Mouse (Mus musculus) heart, adult 2 months (tissue): ENCODE measurements at regions not wholly inside any gene's neighbourhood (a gene's known extent, or its start where the extent isn't known, plus 50 kb on each side); places are given as distances from the start of the nearest gene placed in this dataset.

Experiments used
- DNase-seq, 2 experiments: peaks; one replicate each; pipeline ENCODE4 v3.0.0; 2021
- H3K27ac ChIP-seq: fragments of 200-600 bp; 2 replicates; pipeline ENCODE4 v1.8.1; 2022
- H3K27me3 ChIP-seq: fragments of 200-500 bp; 2 replicates; pipeline ENCODE4 v1.6.1; 2012; ENCODE audit warnings: mild to moderate bottlenecking, low read length, inconsistent platforms, mixed read lengths; ENCODE audit not compliant: control insufficient read depth, insufficient read depth
- H3K36me3 ChIP-seq: fragments of 200-500 bp; 2 replicates; pipeline ENCODE4 v1.6.1; 2012; ENCODE audit warnings: low read length, inconsistent platforms; ENCODE audit not compliant: control insufficient read depth, insufficient read depth
- H3K4me1 ChIP-seq: fragments of 200-500 bp; 2 replicates; pipeline ENCODE4 v1.6.1; 2011; ENCODE audit warnings: low read length; ENCODE audit not compliant: control insufficient read depth, insufficient read depth
- H3K4me3 ChIP-seq: fragments of 200-600 bp; 2 replicates; pipeline ENCODE4 v1.8.1; 2022
- H3K79me2 ChIP-seq: fragments of 200-500 bp; replicated peaks from 2 replicates; pipeline ENCODE4 v1.6.1; 2012; ENCODE audit warnings: mild to moderate bottlenecking, inconsistent platforms, low read length, moderate library complexity, mixed read lengths; ENCODE audit not compliant: control insufficient read depth, insufficient read depth
- H3K9ac ChIP-seq: fragments of 200-500 bp; 2 replicates; pipeline ENCODE4 v1.6.1; 2012; ENCODE audit warnings: low read depth, mild to moderate bottlenecking, control low read depth, inconsistent platforms, low read length, mixed read lengths
- CTCF ChIP-seq: fragments of 200-600 bp; IDR thresholded peaks from 2 replicates; pipeline ENCODE4 v1.8.1; 2022; ENCODE audit warnings: antibody characterized with exemption, mild to moderate bottlenecking, moderate library complexity
- EP300 ChIP-seq: fragments of 200-500 bp; IDR thresholded peaks from 2 replicates; pipeline ENCODE4 v1.6.1; 2011; ENCODE audit warnings: low read depth, low read length, control low read depth; ENCODE audit not compliant: insufficient read depth
- POLR2A ChIP-seq: fragments of 200-500 bp; IDR thresholded peaks from 2 replicates; pipeline ENCODE4 v1.6.1; 2011; ENCODE audit warnings: mild to moderate bottlenecking, low read depth, low read length, control low read depth; ENCODE audit not compliant: insufficient read depth
- WGBS: fragments of 180-500 bp; shearing (Covaris S2); methylation state at CpG from one replicate; pipeline ENCODE4 v1.1.7; 2018; 5-methylcytosine and 5-hydroxymethylcytosine counted together
- intact Hi-C: fragments of 180-260 bp; cut with DNase I; formaldehyde crosslinking; loops from one replicate; pipeline ENCODE4 v1.15.1; 2025

- no peaks in the 10 kb centered on the region for H3K36me3 ChIP-seq
- DNase-seq: no peak
- intact Hi-C loops: no loop called here
- TF ChIP-seq POLR2A (no peak), EP300 (no peak)
- H3K27ac ChIP-seq: no peak overlapping the region
- no peaks in the 10 kb centered on the region for H3K27me3 ChIP-seq
- no peak overlapping the region for H3K4me3 ChIP-seq
- no peak overlapping the region for H3K9ac ChIP-seq
- 86% methylated on average over 7 of the region's 7 CpGs for WGBS
- H3K79me2 ChIP-seq: no peaks in the 10 kb centered on the region
- H3K4me1 ChIP-seq: no peaks in the 10 kb centered on the region
These were observed 107.2 kb upstream of the Id4 start for GRCm38 (mm10) chr13:48153684-48154413.

- intact Hi-C loops: no loop called here
- 66% methylated on average over 6 of the region's 6 CpGs for WGBS
These were observed 106.5 kb upstream of the Id4 start for GRCm38 (mm10) chr13:48154414-48155105.

DNA sequence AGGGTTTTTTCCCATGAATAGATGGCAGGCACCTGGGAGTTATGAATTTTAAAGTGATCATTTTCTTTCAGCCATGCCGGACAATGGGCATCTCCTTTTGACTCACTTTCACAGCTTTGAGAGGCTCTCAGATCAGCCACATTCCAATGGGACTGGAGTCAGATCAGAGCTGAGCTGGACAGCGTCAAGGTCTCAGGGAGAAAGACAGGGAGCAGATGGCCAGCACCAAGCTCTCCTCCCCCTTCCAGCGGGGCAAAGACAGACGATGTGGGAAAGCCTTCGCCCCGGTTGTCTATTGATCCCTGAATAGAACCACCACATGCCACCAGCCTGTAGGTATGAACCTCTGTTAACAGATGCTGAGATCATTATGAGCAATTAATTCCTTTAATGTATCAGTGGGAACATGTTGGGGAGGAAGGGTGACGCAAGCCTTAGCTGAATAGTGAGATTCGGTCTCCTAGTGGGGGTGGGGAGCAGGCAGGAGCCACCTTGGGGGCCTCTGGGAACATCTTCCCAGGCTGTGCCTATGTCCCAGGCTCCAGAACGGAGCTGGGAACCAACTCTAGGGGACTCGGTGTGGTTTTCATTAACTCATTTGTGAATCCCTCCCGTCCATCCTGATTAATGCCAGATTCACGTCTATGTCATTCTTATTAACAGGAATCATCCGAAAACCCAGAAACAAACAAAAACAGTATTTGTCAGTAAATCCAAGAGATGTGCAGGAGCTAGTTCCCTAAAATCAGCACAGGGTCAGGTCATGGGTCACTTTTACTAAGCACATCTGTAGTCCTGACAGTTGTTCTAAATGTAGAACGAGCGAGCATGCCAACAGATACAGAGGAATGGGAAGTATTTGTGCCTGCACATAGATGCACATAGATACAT lies 101.8 kb upstream of the Id4 start:
- intact Hi-C loops: no loop called here
- Histone ChIP-seq H3K9ac (no peak overlapping the region), H3K27ac (no peak overlapping the region), H3K36me3 (no peaks in the 10 kb centered on the region), H3K4me1 (no peaks in the 10 kb centered on the region), H3K4me3 (no peak overlapping the region), H3K27me3 (no peaks in the 10 kb centered on the region), H3K79me2 (no peaks in the 10 kb centered on the region)
- WGBS: 25% methylated on average over 15 of the region's 15 CpGs
- no peak for DNase-seq
- TF ChIP-seq EP300: no peak
- TF ChIP-seq POLR2A: no peak
- no peak for TF ChIP-seq CTCF

More at GRCm38 (mm10) chr13:48154414-48155105, 106.5 kb upstream of the Id4 start:
- Histone ChIP-seq H3K27ac (no peak overlapping the region), H3K79me2 (no peaks in the 10 kb centered on the region), H3K9ac (no peak overlapping the region), H3K27me3 (no peaks in the 10 kb centered on the region), H3K4me1 (no peaks in the 10 kb centered on the region), H3K4me3 (no peak overlapping the region), H3K36me3 (no peaks in the 10 kb centered on the region)
- no peak for DNase-seq
- TF ChIP-seq POLR2A (no peak), CTCF (no peak), EP300 (no peak)

DNA sequence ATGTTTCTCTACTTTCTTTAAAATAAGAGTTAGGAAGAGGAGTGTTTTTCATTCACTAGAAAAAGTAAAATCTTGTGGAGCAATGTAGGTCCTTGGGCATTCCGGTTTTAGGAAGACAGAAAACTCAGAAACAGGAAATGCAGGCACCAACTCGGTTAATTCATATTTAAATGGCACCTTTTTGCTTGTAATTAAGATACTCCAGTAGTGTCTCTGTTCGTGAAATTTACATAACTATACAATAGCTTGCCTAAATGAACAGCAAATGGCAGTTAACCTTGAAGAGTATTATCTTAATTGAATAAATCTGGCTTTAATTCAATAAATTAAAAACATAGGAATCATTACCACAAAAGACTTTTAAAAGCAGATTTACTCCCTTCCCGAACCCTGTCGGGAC lies 100.9 kb upstream of the Id4 start:
- Histone ChIP-seq H3K36me3 (no peaks in the 10 kb centered on the region), H3K27me3 (no peaks in the 10 kb centered on the region), H3K79me2 (no peaks in the 10 kb centered on the region), H3K27ac (no peak overlapping the region), H3K9ac (no peak overlapping the region), H3K4me1 (no peaks in the 10 kb centered on the region), H3K4me3 (no peak overlapping the region)
- TF ChIP-seq CTCF (no peak), EP300 (no peak), POLR2A (no peak)
- DNase-seq: no peak
- intact Hi-C loops: no loop called here
- 72% methylated on average over 5 of the region's 5 CpGs for WGBS

- H3K4me3 ChIP-seq: no peak overlapping the region
- no peaks in the 10 kb centered on the region for H3K79me2 ChIP-seq
- no peaks in the 10 kb centered on the region for H3K36me3 ChIP-seq
- no peak overlapping the region for H3K9ac ChIP-seq
- no peak for DNase-seq
- 80% methylated on average over 9 of the region's 9 CpGs for WGBS
- H3K27me3 ChIP-seq: no peaks in the 10 kb centered on the region
- intact Hi-C loops: no loop called here
- H3K4me1 ChIP-seq: no peaks in the 10 kb centered on the region
- H3K27ac ChIP-seq: no peak overlapping the region
- TF ChIP-seq EP300: no peak
- no peak for TF ChIP-seq POLR2A
- no peak for TF ChIP-seq CTCF
These were observed 99.7 kb upstream of the Id4 start for GRCm38 (mm10) chr13:48161339-48161738.

- WGBS: 90% methylated on average over 6 of the region's 6 CpGs
- DNase-seq: no peak
- TF ChIP-seq CTCF (no peak), EP300 (no peak), POLR2A (no peak)
- Histone ChIP-seq H3K27ac (no peak overlapping the region), H3K79me2 (no peaks in the 10 kb centered on the region), H3K36me3 (no peaks in the 10 kb centered on the region), H3K4me3 (no peak overlapping the region), H3K9ac (no peak overlapping the region), H3K27me3 (no peaks in the 10 kb centered on the region), H3K4me1 (no peaks in the 10 kb centered on the region)
- intact Hi-C loops: no loop called here
These were observed 96.4 kb upstream of the Id4 start for GRCm38 (mm10) chr13:48164586-48164985.
